Mouse (Mus musculus) liver, adult 2 months (tissue): ENCODE data around the gene Slc25a13.

ENCODE experiments used
- CTCF ChIP-seq: fragments of 200-500 bp; IDR thresholded peaks from 2 replicates; pipeline ENCODE4 v1.5.1; 2011; ENCODE audit warnings: low read depth, low read length, control low read depth
- POLR2A ChIP-seq: fragments of 200-500 bp; IDR thresholded peaks from 2 replicates; pipeline ENCODE4 v1.6.1; 2011; ENCODE audit warnings: low read length, control low read depth; ENCODE audit not compliant: insufficient read depth; ENCODE audit errors: extremely low read depth

DNA sequence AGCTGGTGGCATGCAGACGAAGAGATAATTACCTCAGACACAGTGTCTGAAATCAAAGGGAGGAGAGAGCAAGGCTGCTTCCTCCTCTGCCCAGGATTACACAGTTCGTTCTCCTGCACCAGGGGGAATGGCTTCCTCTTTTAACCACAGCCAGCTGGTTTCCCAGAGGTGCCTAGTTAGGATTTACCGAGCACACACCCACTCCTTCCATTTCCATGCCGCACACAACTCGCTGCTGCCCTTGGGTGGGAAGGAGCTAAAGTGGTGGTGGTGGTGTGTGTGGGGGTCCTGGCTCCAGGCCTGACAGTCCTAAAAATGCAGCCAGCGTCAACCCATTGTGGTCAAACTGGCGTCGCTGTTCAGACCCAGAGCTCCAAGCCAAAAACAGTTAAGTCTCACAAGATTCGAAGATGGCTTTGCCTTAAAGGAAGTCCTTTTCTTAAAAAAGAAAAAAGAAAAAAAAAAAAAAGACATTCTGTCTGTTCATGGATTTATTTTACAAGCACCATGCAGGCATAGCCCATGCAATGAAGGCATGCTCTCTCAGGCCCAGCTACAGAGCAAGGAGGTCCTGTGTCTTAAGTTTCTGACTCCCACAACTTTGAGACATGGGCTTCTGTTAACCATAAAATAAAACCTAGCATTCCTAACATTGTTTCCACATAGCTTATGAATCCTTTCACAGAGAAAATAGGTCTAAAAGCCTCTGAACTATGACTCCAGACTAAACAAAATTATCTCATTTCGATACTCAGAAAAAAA lies 104.0 kb downstream of the Slc25a13 start:
- TF ChIP-seq CTCF (no peak), POLR2A (no peak)
